Mouse (Mus musculus) midbrain, postnatal 0 days (tissue): Measurements from ENCODE around the gene Xab2. TPM values are rescaled to one million over a fixed set of nuclear protein-coding genes. Genes with fewer than 3 reads are reported as not detected.

ENCODE experiments used
- ATAC-seq: fragments of 200-750 bp; cut with Nextera tagmentation; 2 replicates; pipeline ENCODE4 v1.8.0; 2017; ENCODE audit warnings: moderate number of reproducible peaks, mild to moderate bottlenecking, moderate TSS enrichment, moderate library complexity; ENCODE audit not compliant: low FRiP score
- DNase-seq: peaks from one replicate; pipeline ENCODE4 v3.0.0-alpha.2; 2015; ENCODE audit warnings: low spot score
- H3K27ac ChIP-seq: fragments of 300-500 bp; sonication (generic); 2 replicates; pipeline ENCODE4 v1.5.1; 2014; ENCODE audit warnings: low read depth, mild to moderate bottlenecking, low read length, mixed read lengths
- H3K27me3 ChIP-seq: fragments of 300-500 bp; sonication (generic); 2 replicates; pipeline ENCODE4 v1.6.1; 2014; ENCODE audit warnings: low read length, control low read depth, mixed read lengths; ENCODE audit not compliant: insufficient read depth
- H3K36me3 ChIP-seq: fragments of 300-500 bp; sonication (generic); 2 replicates; pipeline ENCODE4 v1.6.1; 2014; ENCODE audit warnings: low read length, control low read depth, mixed read lengths; ENCODE audit not compliant: insufficient read depth
- H3K4me1 ChIP-seq: fragments of 300-500 bp; sonication (generic); 2 replicates; pipeline ENCODE4 v1.6.1; 2014; ENCODE audit warnings: mild to moderate bottlenecking, control low read depth, antibody characterized with exemption, low read length, mixed read lengths; ENCODE audit not compliant: insufficient read depth
- H3K4me2 ChIP-seq: fragments of 300-500 bp; sonication (generic); 2 replicates; pipeline ENCODE4 v1.6.1; 2014; ENCODE audit warnings: low read depth, mild to moderate bottlenecking, low read length, mixed read lengths; ENCODE audit not compliant: poor library complexity, severe bottlenecking
- H3K4me3 ChIP-seq: fragments of 300-500 bp; sonication (generic); 2 replicates; pipeline ENCODE4 v1.5.1; 2014; ENCODE audit warnings: low read depth, mild to moderate bottlenecking, low read length, moderate library complexity
- H3K9ac ChIP-seq: fragments of 300-500 bp; sonication (generic); replicated peaks from 2 replicates; pipeline ENCODE4 v1.6.1; 2014; ENCODE audit warnings: mild to moderate bottlenecking, low read length, moderate library complexity, mixed read lengths; ENCODE audit not compliant: poor library complexity, severe bottlenecking
- H3K9me3 ChIP-seq: fragments of 300-500 bp; sonication (generic); 2 replicates; pipeline ENCODE4 v1.6.1; 2016; ENCODE audit warnings: low read length, control low read depth
- CTCF ChIP-seq: IDR thresholded peaks from 2 replicates; pipeline ENCODE4 v1.5.1; 2016; ENCODE audit warnings: antibody characterized with exemption, mild to moderate bottlenecking
- WGBS: fragments of 180-500 bp; shearing (Covaris S2); extraction: QIAGEN DNeasy Blood & Tissue Kit; methylation state at CpG from one replicate; pipeline ENCODE4 v1.1.7; 2014; 5-methylcytosine and 5-hydroxymethylcytosine counted together
- polyA plus RNA-seq: library from polyadenylated mRNA; unstranded; fragments of >200 nt; fragmentation: Nextera tagmentation; extraction: Ambion mirVana; gene quantifications from 2 replicates; pipeline ENCODE4 v1.2.1, GENCODE M21; 2015
- total RNA-seq: library from RNA; depleted of rRNA; stranded (reverse); fragments of >200 nt; gene quantifications from 2 replicates; pipeline ENCODE4 v1.2.3, GENCODE M21; 2014; rRNA removed

The Xab2 gene
- total RNA-seq (41.9 and 43.0 TPM in 2 replicates), polyA plus RNA-seq (31.7 and 35.9 TPM in 2 replicates)

DNA sequence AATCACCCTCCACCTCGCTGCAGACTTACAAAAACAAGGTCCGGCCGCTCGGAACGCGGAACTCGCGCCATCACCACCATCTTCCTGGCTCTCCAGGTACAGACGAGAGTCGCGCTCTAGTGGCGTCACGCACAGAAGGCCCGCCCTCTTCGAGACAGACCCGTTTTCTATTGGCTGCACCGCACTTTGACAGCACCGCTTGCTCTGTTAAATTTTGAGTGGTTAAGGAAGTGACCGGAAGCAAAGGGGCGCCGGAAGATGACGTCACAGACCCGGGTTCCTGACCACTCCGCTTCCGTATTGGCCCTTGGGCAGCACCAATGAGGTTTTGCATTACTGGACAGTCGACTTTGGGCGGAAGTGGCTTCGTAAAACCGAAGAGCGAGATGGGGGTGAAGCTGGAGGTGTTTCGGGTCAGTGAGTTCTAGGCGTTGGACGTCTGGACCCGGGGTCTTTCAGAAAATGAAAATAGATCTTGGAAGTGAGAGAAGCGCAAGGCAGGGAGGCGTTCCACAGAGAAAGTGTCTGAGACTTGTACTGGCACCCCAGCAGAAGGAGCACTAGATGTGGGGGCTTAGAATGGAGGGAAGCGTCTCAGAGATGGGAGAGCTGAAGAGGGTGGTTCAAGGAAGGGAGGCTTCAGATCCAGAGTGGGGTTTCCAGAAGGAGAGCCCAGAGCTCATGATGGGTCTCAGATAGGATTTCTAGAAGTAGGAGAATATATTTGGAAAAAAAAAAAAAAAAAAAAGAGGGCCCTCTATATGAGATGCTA, at the start of gene Xab2, which contains the start of gene Pet100:
TSS of gene Xab2 (minus strand) at position 118 of the 772 bp plus-strand sequence.
TSS of gene Pet100 (plus strand) at position 350 of the 772 bp plus-strand sequence.
- H3K4me3 ChIP-seq = peak within 1 kb of the TSS; percentile 87
- H3K27me3 ChIP-seq = no peaks in the 10 kb centered on the region
- peak within 1 kb of the TSS; percentile 84 for H3K9ac ChIP-seq
- 0 out of 2 replicates have a peak, but pooled peaks have one; percentile 3 for TF ChIP-seq CTCF
- H3K36me3 ChIP-seq = peaks cover 8% of the 10 kb centered on the region; the same call in 1 of the 2 replicates
- H3K4me2 ChIP-seq = peak within 1 kb of the TSS; percentile 86
- DNase-seq (peak; percentile 100), ATAC-seq (peak; percentile 96)
- peaks cover 6% of the 10 kb centered on the region; the same call in 1 of the 2 replicates for H3K4me1 ChIP-seq
- H3K9me3 ChIP-seq = no peaks in the 10 kb centered on the region
- H3K27ac ChIP-seq = no peak within 1 kb of the TSS
- under 1% methylated on average over 37 of the region's 37 CpGs for WGBS

- TF ChIP-seq CTCF = no peak
These were observed 49.3 kb upstream of the Xab2 start for GRCm38 (mm10) chr8:3670388-3670787.

DNA sequence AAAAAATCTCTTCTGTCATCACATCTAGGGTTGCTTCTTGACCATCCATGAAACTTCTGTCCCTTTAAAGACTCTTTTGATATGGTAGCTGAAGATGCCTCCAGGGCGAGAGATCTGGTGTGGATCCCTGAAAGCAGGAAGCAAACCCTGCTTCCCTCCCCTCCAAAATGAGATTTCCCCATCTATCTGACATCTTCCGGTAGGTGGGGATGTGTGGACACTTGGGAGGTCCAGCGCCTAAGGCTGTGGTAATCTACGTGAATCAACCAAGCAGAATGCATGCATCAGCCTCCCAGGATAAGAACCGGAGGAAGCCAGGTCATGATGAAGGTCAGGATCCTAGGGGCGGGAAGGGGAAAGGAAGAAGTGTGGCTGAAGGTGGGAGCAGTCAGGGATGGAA, 44.4 kb upstream of the Xab2 start, which contains the start of gene Mcemp1:
TSS of gene Mcemp1 (plus strand) at position 248 of the 400 bp plus-strand sequence.
- H3K27ac ChIP-seq = no peak within 1 kb of the TSS
- H3K36me3 ChIP-seq = no peaks in the 10 kb centered on the region
- no peaks in the 10 kb centered on the region for H3K9me3 ChIP-seq
- WGBS = 80% methylated on average over 6 of the region's 6 CpGs
- DNase-seq (no peak), ATAC-seq (no peak)
- no peak within 1 kb of the TSS for H3K4me3 ChIP-seq
- H3K27me3 ChIP-seq = no peaks in the 10 kb centered on the region
- TF ChIP-seq CTCF = no peak
- no peak within 1 kb of the TSS for H3K9ac ChIP-seq
- no peaks in the 10 kb centered on the region for H3K4me1 ChIP-seq
- H3K4me2 ChIP-seq = no peak within 1 kb of the TSS

More at GRCm38 (mm10) chr8:3670388-3670787, 49.3 kb upstream of the Xab2 start:
- Histone ChIP-seq H3K4me1 (no peaks in the 10 kb centered on the region), H3K9ac (no peak overlapping the region), H3K36me3 (no peaks in the 10 kb centered on the region), H3K4me3 (no peak overlapping the region), H3K9me3 (no peaks in the 10 kb centered on the region), H3K4me2 (no peak overlapping the region), H3K27ac (no peak overlapping the region), H3K27me3 (no peaks in the 10 kb centered on the region)
- no peak for ATAC-seq
- WGBS = 84% methylated on average over 2 of the region's 2 CpGs
- no peak for DNase-seq

DNA sequence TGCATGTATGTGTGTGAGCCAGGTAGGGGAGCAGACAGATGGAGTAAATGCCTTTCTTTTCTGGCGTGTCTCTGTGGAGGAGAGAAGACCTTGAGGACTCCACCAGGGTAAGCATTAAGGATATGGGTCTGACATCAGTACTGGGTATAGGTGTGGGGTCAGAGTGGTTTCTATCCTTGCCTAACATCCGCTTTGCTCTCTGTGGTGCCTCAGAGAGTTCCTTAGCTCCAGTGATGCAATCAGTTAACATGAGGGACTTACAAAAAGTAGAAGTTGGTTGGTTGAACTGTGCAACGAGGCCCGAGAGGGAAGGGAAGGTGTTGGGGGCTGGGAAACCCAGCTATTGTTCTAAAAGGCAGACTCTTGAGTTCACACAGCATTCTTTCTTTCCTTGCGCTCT, 43.3 kb upstream of the Xab2 start:
- ATAC-seq (no peak), DNase-seq (no peak)
- no peak overlapping the region for H3K4me2 ChIP-seq
- no peaks in the 10 kb centered on the region for H3K36me3 ChIP-seq
- no peak for TF ChIP-seq CTCF
- H3K9me3 ChIP-seq = no peaks in the 10 kb centered on the region
- H3K27me3 ChIP-seq = no peaks in the 10 kb centered on the region
- no peak overlapping the region for H3K4me3 ChIP-seq
- no peaks in the 10 kb centered on the region for H3K4me1 ChIP-seq
- no peak overlapping the region for H3K27ac ChIP-seq
- no peak overlapping the region for H3K9ac ChIP-seq
- WGBS = 63% methylated on average over 5 of the region's 5 CpGs

DNA sequence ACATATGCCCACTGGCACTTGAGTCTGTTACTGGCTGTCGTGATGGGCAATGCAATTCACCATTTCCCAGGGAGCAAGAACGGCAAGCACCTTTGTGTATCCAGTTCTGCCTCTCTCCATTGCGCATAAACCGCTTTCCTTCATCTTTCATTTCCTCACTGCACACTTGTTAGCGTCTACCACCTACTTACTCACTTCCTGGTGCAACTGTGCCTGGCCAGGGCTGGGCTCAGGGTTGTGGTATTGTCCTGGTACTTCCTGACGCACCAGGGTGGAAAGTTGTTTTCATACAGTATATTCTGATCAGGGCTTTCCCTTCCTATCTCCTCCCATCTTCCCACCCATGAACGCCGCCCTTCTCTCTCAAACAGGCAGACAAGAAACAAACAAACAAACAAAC, 39.8 kb upstream of the Xab2 start:
- no peak for DNase-seq
- Histone ChIP-seq H3K9me3 (no peaks in the 10 kb centered on the region), H3K4me2 (no peak overlapping the region), H3K36me3 (no peaks in the 10 kb centered on the region), H3K27ac (no peak overlapping the region), H3K27me3 (no peaks in the 10 kb centered on the region), H3K4me1 (no peaks in the 10 kb centered on the region), H3K9ac (no peak overlapping the region), H3K4me3 (no peak overlapping the region)
- no peak for TF ChIP-seq CTCF
- no peak for ATAC-seq
- WGBS = 83% methylated on average over 8 of the region's 8 CpGs

DNA sequence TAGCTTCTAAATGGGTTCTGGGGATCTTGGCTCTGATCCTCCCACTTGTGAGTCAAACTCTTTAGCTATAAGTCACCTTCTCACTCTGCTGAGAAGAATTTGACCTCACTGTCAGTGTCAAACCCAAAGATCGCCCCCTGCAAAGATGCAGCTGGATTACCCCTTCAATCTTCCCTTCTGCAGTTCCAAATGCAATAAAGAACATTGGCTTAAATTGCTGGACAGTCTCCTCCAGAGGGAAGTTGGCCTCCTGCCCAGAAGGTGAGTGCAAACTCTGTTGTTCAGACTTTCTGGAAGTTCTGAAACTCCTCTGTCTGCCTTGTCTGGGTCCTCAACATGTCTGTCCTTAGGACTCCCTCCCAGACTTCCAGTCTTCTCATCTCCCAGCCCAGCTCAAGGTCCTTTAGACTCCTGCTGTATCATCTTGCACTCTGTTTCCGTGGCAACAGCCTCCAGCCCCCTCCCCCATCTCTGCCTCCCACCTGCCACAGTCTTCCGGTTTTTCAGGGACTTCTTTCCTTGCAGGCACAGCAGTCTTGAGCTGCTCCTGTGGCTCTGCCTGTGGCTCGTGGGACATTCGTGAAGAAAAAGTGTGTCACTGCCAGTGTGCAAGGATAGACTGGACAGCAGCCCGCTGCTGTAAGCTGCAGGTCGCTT, 35.7 kb upstream of the Xab2 start:
- 18% methylated on average over 7 of the region's 7 CpGs for WGBS
- Histone ChIP-seq H3K4me3 (no peak overlapping the region), H3K27me3 (no peaks in the 10 kb centered on the region), H3K9ac (no peak overlapping the region), H3K4me1 (no peaks in the 10 kb centered on the region), H3K36me3 (no peaks in the 10 kb centered on the region), H3K9me3 (no peaks in the 10 kb centered on the region), H3K4me2 (no peak overlapping the region), H3K27ac (no peak overlapping the region)
- TF ChIP-seq CTCF = no peak
- ATAC-seq (peak; percentile 79), DNase-seq (peak; percentile 33)
